Mouse (Mus musculus) retina, adult 2 months (tissue): ENCODE data around the gene Tulp2.
"Not testable (repeated sequence)": the region's sequence is repeated elsewhere in the genome, so short reads cannot be mapped to it uniquely, and the experiment has no call there.

Experiments used
- DNase-seq: peaks from one replicate; pipeline ENCODE4 v3.0.0-alpha.2; 2012; ENCODE audit warnings: low read depth, low spot score

Tulp2 gene

GRCm38 (mm10) chr7:45459564-45460140 lies 22.0 kb upstream of the Tulp2 start, which contains the start of gene Ftl1:
Ftl1 (minus strand) TSS chr7:45459884.
- peak; percentile 82 for DNase-seq

GRCm38 (mm10) chr7:45460377-45460776 lies 21.3 kb upstream of the Tulp2 start:
- no peak for DNase-seq

- DNase-seq: no peak
Observed at GRCm38 (mm10) chr7:45460860-45461314, 20.8 kb upstream of the Tulp2 start.

GRCm38 (mm10) chr7:45461326-45461725 lies 20.4 kb upstream of the Tulp2 start:
- no peak for DNase-seq

GRCm38 (mm10) chr7:45461781-45462180 lies 19.9 kb upstream of the Tulp2 start:
- DNase-seq: no peak

GRCm38 (mm10) chr7:45462325-45462724 lies 19.4 kb upstream of the Tulp2 start:
- no peak for DNase-seq

GRCm38 (mm10) chr7:45462868-45463267 lies 18.8 kb upstream of the Tulp2 start:
- not testable (repeated sequence) for DNase-seq

GRCm38 (mm10) chr7:45463987-45464778 lies 17.5 kb upstream of the Tulp2 start:
- no peak for DNase-seq

GRCm38 (mm10) chr7:45465112-45465511 lies 16.6 kb upstream of the Tulp2 start:
- DNase-seq: no peak

- DNase-seq: no peak
Observed at GRCm38 (mm10) chr7:45465549-45465948, 16.1 kb upstream of the Tulp2 start.

- DNase-seq: peak; percentile 96
Observed at GRCm38 (mm10) chr7:45466283-45467089, 15.2 kb upstream of the Tulp2 start, which contains the start of gene Bax. Bax (minus strand) TSS chr7:45466898.

- DNase-seq: no peak
Observed at GRCm38 (mm10) chr7:45467090-45467670, 14.5 kb upstream of the Tulp2 start.

- DNase-seq: no peak
Observed at GRCm38 (mm10) chr7:45470869-45471268, 10.8 kb upstream of the Tulp2 start.

GRCm38 (mm10) chr7:45475291-45475969 lies 6.2 kb upstream of the Tulp2 start:
- no peak for DNase-seq

GRCm38 (mm10) chr7:45476453-45476852 lies 5.2 kb upstream of the Tulp2 start:
- no peak for DNase-seq

GRCm38 (mm10) chr7:45477003-45477402 lies 4.7 kb upstream of the Tulp2 start:
- DNase-seq: no peak

- no peak for DNase-seq
Observed at GRCm38 (mm10) chr7:45478774-45479173, 2.9 kb upstream of the Tulp2 start.

GRCm38 (mm10) chr7:45480310-45480709 lies 1.4 kb upstream of the Tulp2 start:
- DNase-seq: not testable (repeated sequence)

- no peak for DNase-seq
Observed at GRCm38 (mm10) chr7:45482166-45482565, 489 bp downstream of the Tulp2 start.

GRCm38 (mm10) chr7:45484985-45485384 lies 3.3 kb downstream of the Tulp2 start:
- DNase-seq: not testable (repeated sequence)

GRCm38 (mm10) chr7:45486158-45486557 lies 4.5 kb downstream of the Tulp2 start:
- DNase-seq: no peak
